Mouse (Mus musculus) midbrain, embryonic 14.5 days (tissue): ENCODE measurements at regions not wholly inside any gene's neighbourhood (a gene's known extent, or its start where the extent isn't known, plus 50 kb on each side); places are given as distances from the start of the nearest gene placed in this dataset.

Source experiments
- ATAC-seq: fragments of 200-750 bp; cut with Nextera tagmentation; 2 replicates; pipeline ENCODE4 v1.8.0; 2017; ENCODE audit warnings: moderate number of reproducible peaks, moderate library complexity; ENCODE audit not compliant: low FRiP score, low TSS enrichment
- DNase-seq: peaks from one replicate; pipeline ENCODE4 v3.0.0-alpha.2; 2015
- H3K27ac ChIP-seq: fragments of 300-500 bp; sonication (generic); replicated peaks from 2 replicates; pipeline ENCODE4 v1.5.1; 2014; ENCODE audit warnings: mild to moderate bottlenecking, low read depth, low read length, moderate library complexity
- H3K27me3 ChIP-seq: fragments of 300-500 bp; sonication (generic); 2 replicates; pipeline ENCODE4 v1.6.1; 2014; ENCODE audit warnings: low read length, control low read depth, mixed read lengths; ENCODE audit not compliant: control insufficient read depth, insufficient read depth
- H3K36me3 ChIP-seq: fragments of 300-500 bp; sonication (generic); 2 replicates; pipeline ENCODE4 v1.6.1; 2014; ENCODE audit warnings: low read length, control low read depth; ENCODE audit not compliant: control insufficient read depth, insufficient read depth
- H3K4me1 ChIP-seq: fragments of 300-500 bp; sonication (generic); 2 replicates; pipeline ENCODE4 v1.6.1; 2014; ENCODE audit warnings: mild to moderate bottlenecking, antibody characterized with exemption, low read length, control low read depth; ENCODE audit not compliant: control insufficient read depth, insufficient read depth
- H3K4me2 ChIP-seq: fragments of 300-500 bp; sonication (generic); 2 replicates; pipeline ENCODE4 v1.6.1; 2014; ENCODE audit warnings: mild to moderate bottlenecking, low read length, moderate library complexity
- H3K4me3 ChIP-seq: fragments of 300-500 bp; sonication (generic); replicated peaks from 2 replicates; pipeline ENCODE4 v1.5.1; 2014; ENCODE audit warnings: low read depth, low read length
- H3K9ac ChIP-seq: fragments of 300-500 bp; sonication (generic); replicated peaks from 2 replicates; pipeline ENCODE4 v1.6.1; 2014; ENCODE audit warnings: mild to moderate bottlenecking, low read length, moderate library complexity
- H3K9me3 ChIP-seq: fragments of 300-500 bp; sonication (generic); 2 replicates; pipeline ENCODE4 v1.6.1; 2016; ENCODE audit warnings: low read length, control low read depth, mixed read lengths; ENCODE audit not compliant: control insufficient read depth
- WGBS: fragments of 180-500 bp; shearing (Covaris S2); extraction: QIAGEN DNeasy Blood & Tissue Kit; methylation state at CpG from one replicate; pipeline ENCODE4 v1.1.7; 2014; 5-methylcytosine and 5-hydroxymethylcytosine counted together

DNA sequence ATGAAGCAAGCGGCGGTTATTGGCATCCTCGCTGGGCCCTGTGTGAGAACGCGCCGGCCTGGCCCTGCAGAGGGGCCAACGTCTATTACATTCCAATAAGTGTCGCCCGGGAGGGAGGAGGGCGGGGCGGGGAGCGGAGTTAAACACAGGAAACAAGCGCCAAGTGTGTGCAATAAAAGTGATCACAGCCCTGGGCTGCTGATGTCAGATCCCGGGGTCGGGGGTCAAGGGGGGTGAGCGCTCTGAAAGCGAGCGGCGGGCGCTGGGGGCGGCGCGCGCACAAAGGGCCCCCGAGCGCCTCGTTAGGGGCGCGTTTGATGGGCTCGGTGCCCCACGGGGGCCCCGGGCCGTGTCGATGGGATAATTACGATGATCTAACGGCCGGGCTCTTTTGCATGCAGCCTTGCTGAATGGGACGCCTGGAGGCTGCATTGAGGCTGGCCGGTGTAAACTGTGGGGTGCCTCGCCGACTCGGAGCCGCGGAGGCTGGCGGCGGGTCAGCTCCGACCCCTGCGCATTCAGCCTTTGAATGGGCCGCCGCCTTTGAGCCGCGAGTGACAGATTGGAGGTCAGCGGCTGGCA lies 178.9 kb downstream of the Tfap2c start:
- Histone ChIP-seq H3K36me3 (no peaks in the 10 kb centered on the region), H3K9ac (peak overlapping the region; percentile 31; the same call in 1 of the 2 replicates), H3K4me1 (peaks cover 12% of the 10 kb centered on the region; the same call in 1 of the 2 replicates), H3K27ac (no peak overlapping the region), H3K4me3 (peak overlapping the region; percentile 28), H3K9me3 (no peaks in the 10 kb centered on the region), H3K27me3 (peaks cover 70% of the 10 kb centered on the region), H3K4me2 (peak overlapping the region; percentile 67)
- DNase-seq (peak; percentile 84), ATAC-seq (peak; percentile 88)
- WGBS = under 1% methylated on average over 52 of the region's 53 CpGs

- H3K9me3 ChIP-seq = no peaks in the 10 kb centered on the region
- H3K4me2 ChIP-seq = peak overlapping the region; percentile 67; the same call in 1 of the 2 replicates
- H3K4me3 ChIP-seq = no peak overlapping the region
- no peak for DNase-seq
- peaks cover 12% of the 10 kb centered on the region; the same call in 1 of the 2 replicates for H3K4me1 ChIP-seq
- 56% methylated on average over 4 of the region's 4 CpGs for WGBS
- H3K27ac ChIP-seq = no peak overlapping the region
- H3K27me3 ChIP-seq = peaks cover 78% of the 10 kb centered on the region
- no peaks in the 10 kb centered on the region for H3K36me3 ChIP-seq
- H3K9ac ChIP-seq = no peak overlapping the region
- no peak for ATAC-seq
Observed at GRCm38 (mm10) chr2:172729151-172729550, 179.8 kb downstream of the Tfap2c start.

GRCm38 (mm10) chr2:172729741-172730140 lies 180.3 kb downstream of the Tfap2c start:
- 59% methylated on average over 9 of the region's 9 CpGs for WGBS
- Histone ChIP-seq H3K27me3 (peaks cover 81% of the 10 kb centered on the region), H3K9ac (no peak overlapping the region), H3K27ac (no peak overlapping the region), H3K4me3 (no peak overlapping the region), H3K4me2 (no peak overlapping the region), H3K36me3 (no peaks in the 10 kb centered on the region), H3K9me3 (no peaks in the 10 kb centered on the region), H3K4me1 (peaks cover 12% of the 10 kb centered on the region; the same call in 1 of the 2 replicates)
- no peak for DNase-seq
- no peak for ATAC-seq

DNA sequence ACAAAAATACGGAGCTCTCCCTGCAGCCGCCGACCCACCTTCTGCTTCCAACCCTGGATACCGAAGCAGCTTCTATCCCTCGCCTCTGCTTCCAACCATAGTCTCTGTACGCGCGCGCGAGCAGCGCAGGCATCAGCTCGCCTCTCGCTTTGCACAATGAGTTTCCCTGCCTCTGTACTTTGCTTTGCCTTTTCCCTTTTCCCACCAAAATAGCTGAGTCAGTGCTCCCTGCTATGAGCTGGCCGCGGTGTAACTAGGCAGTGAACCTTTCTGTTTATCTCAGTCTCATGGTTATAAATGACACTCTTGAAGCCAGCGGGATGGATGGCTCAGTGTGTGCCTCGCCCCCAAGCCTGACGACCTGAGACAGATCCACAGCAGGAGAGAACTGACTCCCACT lies 182.0 kb downstream of the Tfap2c start:
- Histone ChIP-seq H3K36me3 (no peaks in the 10 kb centered on the region), H3K4me1 (peaks cover 12% of the 10 kb centered on the region; the same call in 1 of the 2 replicates), H3K9ac (no peak overlapping the region), H3K4me2 (peak overlapping the region; percentile 34), H3K27me3 (peaks cover 85% of the 10 kb centered on the region), H3K9me3 (no peaks in the 10 kb centered on the region), H3K4me3 (no peak overlapping the region), H3K27ac (no peak overlapping the region)
- ATAC-seq (no peak), DNase-seq (peak; percentile 79)
- WGBS = 1% methylated on average over 18 of the region's 18 CpGs

GRCm38 (mm10) chr2:172732453-172733210 lies 183.2 kb downstream of the Tfap2c start:
- no peak for ATAC-seq
- H3K36me3 ChIP-seq = no peaks in the 10 kb centered on the region
- H3K27me3 ChIP-seq = peaks cover 89% of the 10 kb centered on the region
- 5% methylated on average over 19 of the region's 19 CpGs for WGBS
- no peak overlapping the region for H3K9ac ChIP-seq
- peaks cover 9% of the 10 kb centered on the region; the same call in 1 of the 2 replicates for H3K4me1 ChIP-seq
- peak; percentile 28 for DNase-seq
- H3K27ac ChIP-seq = no peak overlapping the region
- no peak overlapping the region for H3K4me3 ChIP-seq
- H3K9me3 ChIP-seq = no peaks in the 10 kb centered on the region
- H3K4me2 ChIP-seq = no peak overlapping the region

DNA sequence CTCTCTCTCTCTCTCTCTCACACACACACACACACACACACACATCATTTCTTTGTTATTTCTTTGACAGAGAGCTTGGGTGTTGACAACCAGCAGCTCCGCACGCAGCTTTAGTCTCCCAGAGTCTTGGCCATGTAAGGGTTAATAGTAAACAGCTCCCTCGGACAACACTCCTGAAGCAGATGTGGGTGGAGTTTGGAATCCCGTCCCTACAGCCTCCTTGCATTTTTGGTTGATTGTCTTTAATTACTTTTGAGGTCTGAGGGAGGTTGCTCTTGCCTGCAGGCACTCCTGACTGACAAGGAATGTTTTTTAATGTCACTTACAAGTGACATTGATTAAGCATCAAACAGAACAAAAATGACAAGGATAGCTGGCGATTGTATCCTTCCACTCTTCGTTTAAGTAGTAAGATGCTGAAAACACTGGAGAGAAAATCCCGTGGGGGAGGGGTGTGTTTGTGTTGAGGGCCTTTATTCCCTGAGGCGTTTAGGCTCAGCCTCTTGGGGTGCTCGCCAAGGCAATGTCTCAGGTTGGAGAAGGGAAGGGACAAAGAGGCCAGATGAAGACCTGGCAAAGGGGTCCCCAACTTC lies 184.1 kb downstream of the Tfap2c start:
- H3K27ac ChIP-seq = no peak overlapping the region

GRCm38 (mm10) chr2:172735621-172736020 lies 186.2 kb downstream of the Tfap2c start:
- H3K9ac ChIP-seq = no peak overlapping the region
- ATAC-seq (no peak), DNase-seq (no peak)
- no peaks in the 10 kb centered on the region for H3K9me3 ChIP-seq
- no peak overlapping the region for H3K4me3 ChIP-seq
- H3K27ac ChIP-seq = no peak overlapping the region
- H3K36me3 ChIP-seq = no peaks in the 10 kb centered on the region
- peaks cover 4% of the 10 kb centered on the region; the same call in 1 of the 2 replicates for H3K4me1 ChIP-seq
- no peak overlapping the region for H3K4me2 ChIP-seq
- H3K27me3 ChIP-seq = peaks cover 93% of the 10 kb centered on the region
- 21% methylated on average over 6 of the region's 6 CpGs for WGBS

More for the DNA sequence above, 184.1 kb downstream of the Tfap2c start:
- no peak overlapping the region for H3K4me3 ChIP-seq
- 6% methylated on average over 9 of the region's 9 CpGs for WGBS
- no peak for DNase-seq
- H3K4me2 ChIP-seq = no peak overlapping the region
- peaks cover 95% of the 10 kb centered on the region for H3K27me3 ChIP-seq
- no peak overlapping the region for H3K9ac ChIP-seq
- no peaks in the 10 kb centered on the region for H3K36me3 ChIP-seq
- peaks cover 6% of the 10 kb centered on the region; the same call in 1 of the 2 replicates for H3K4me1 ChIP-seq
- H3K9me3 ChIP-seq = no peaks in the 10 kb centered on the region
- no peak for ATAC-seq

GRCm38 (mm10) chr2:172739041-172739491 lies 189.7 kb downstream of the Tfap2c start:
- Histone ChIP-seq H3K4me1 (no peaks in the 10 kb centered on the region), H3K27me3 (peaks cover 74% of the 10 kb centered on the region), H3K27ac (no peak overlapping the region), H3K4me2 (no peak overlapping the region), H3K4me3 (no peak overlapping the region), H3K9me3 (no peaks in the 10 kb centered on the region), H3K9ac (no peak overlapping the region), H3K36me3 (no peaks in the 10 kb centered on the region)
- ATAC-seq (no peak), DNase-seq (no peak)
- WGBS = 10% methylated on average over 11 of the region's 11 CpGs
